Comparison of ENCODE assay signal across 10 mouse cellular contexts in the genomic region with DNA sequence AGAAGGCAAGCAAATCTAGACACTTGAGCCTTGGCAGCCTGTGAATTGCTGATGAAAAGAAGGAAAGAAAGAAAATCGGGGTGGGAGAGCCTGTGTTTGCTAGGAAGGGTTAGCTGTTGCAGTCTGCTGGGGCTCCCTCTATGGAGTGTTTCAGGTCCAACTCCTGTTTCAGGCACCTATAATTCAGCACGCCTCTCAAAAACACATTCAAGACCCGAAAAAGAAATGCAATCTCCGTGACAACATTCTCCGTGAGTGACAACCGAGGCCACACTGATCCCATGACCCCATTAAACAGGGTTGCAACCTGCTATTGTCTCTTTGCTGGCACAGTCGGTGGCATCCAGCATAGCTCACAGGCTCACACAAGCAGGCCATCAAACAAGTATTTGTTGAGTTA. TPM values are rescaled to one million over a fixed set of nuclear protein-coding genes. Genes with fewer than 3 reads are reported as not detected.
A peak's percentile ranks its signal among the peaks of the same experiment; 100 is the strongest.
DNase-seq lines count a peak whose midpoint lies in the region; ATAC-seq and TF ChIP-seq lines count a peak whose summit lies in the region.
"Had no signal": no experiment of that assay in that cellular context is flagged by ENCODE, and none has a peak within 500 bp of the region (broad histone marks: within the 10 kb centered on the region; RNA-seq: fewer than 3 reads in every experiment).

No protein-coding gene starts in this region.

- H3K27me3 ChIP-seq in liver, embryonic 15.5 days, result peaks cover 57% of the 10 kb centered on the region
- H3K27me3 ChIP-seq in neural tube, embryonic 15.5 days (replicated peaks), result no peaks in the 10 kb centered on the region

- TF ChIP-seq CTCF in layer of hippocampus, adult 2 months (conservative IDR thresholded peaks at IDR 0.05), result peak; percentile 66

- 0 out of 2 replicates have a peak, but pooled peaks cover 4% of the 10 kb centered on the region for H3K36me3 ChIP-seq in liver, embryonic 15.5 days (replicated peaks)
- no peaks in the 10 kb centered on the region for H3K36me3 ChIP-seq in neural tube, embryonic 15.5 days
- H3K36me3 ChIP-seq: embryonic facial prominence, embryonic 13.5 days had no signal

- DNase-seq in layer of hippocampus, adult 2 months (ENCODE audit: low spot score in 2 of 2), result no peak
- no peak for DNase-seq in layer of hippocampus, adult 9-11 months
- peak; percentile 35 for DNase-seq in embryo, embryonic 9.5 days (ENCODE audit: extremely low spot score)
- DNase-seq in gastrocnemius, postnatal 14 days, result no peak
- no peak for DNase-seq in left cerebral cortex, postnatal 10 days (ENCODE audit: extremely low spot score in 1 of 2, low spot score in 2 of 2)
- DNase-seq: gastrocnemius, postnatal 10 days had no signal

- peaks cover 80% of the 10 kb centered on the region for H3K4me1 ChIP-seq in liver, embryonic 15.5 days (replicated peaks)
- peaks cover 58% of the 10 kb centered on the region for H3K4me1 ChIP-seq in neural tube, embryonic 15.5 days

- WGBS in liver, embryonic 15.5 days (ENCODE audit: insufficient replicate concordance), result 51% methylated on average over 7 of the region's 7 CpGs
- WGBS in neural tube, embryonic 15.5 days, result 8% methylated on average over 7 of the region's 7 CpGs

- no peak overlapping the region for H3K4me3 ChIP-seq in layer of hippocampus, adult 2 months
- no peak overlapping the region for H3K4me3 ChIP-seq in liver, embryonic 15.5 days (replicated peaks)
- H3K4me3 ChIP-seq in neural tube, embryonic 15.5 days (replicated peaks), result peak overlapping the region; percentile 89
- H3K4me3 ChIP-seq: embryonic facial prominence, embryonic 13.5 days had no signal

- no peak for ATAC-seq in liver, embryonic 15.5 days (ENCODE audit: insufficient read depth)
- ATAC-seq in neural tube, embryonic 15.5 days (ENCODE audit: low FRiP score), result no peak
- no peak for ATAC-seq in erythroid progenitor cell, adult 5-6 weeks (replicated peaks; ENCODE audit: low FRiP score, poor library complexity, severe bottlenecking)

- no peaks in the 10 kb centered on the region for H3K9me3 ChIP-seq in liver, embryonic 15.5 days (replicated peaks)
- H3K9me3 ChIP-seq in neural tube, embryonic 15.5 days (replicated peaks), result no peaks in the 10 kb centered on the region
- H3K9me3 ChIP-seq: embryonic facial prominence, embryonic 13.5 days had no signal

- H3K9ac ChIP-seq in liver, embryonic 15.5 days, result no peak overlapping the region
- peak overlapping the region; percentile 18; the same call in 1 of the 2 replicates for H3K9ac ChIP-seq in neural tube, embryonic 15.5 days (replicated peaks)
- H3K9ac ChIP-seq: embryonic facial prominence, embryonic 13.5 days had no signal

- no peak overlapping the region for H3K27ac ChIP-seq in layer of hippocampus, adult 2 months
- 0 out of 2 replicates have a peak overlapping the region, but pooled peaks have one; percentile 19 for H3K27ac ChIP-seq in liver, embryonic 15.5 days (replicated peaks)
- 0 out of 2 replicates have a peak overlapping the region, but pooled peaks have one; percentile 23 for H3K27ac ChIP-seq in neural tube, embryonic 15.5 days (replicated peaks)
- H3K27ac ChIP-seq: embryonic facial prominence, embryonic 13.5 days had no signal

- H3K4me2 ChIP-seq in liver, embryonic 15.5 days, result no peak overlapping the region; the same call in 1 of the 2 replicates
- peak overlapping the region; percentile 92 for H3K4me2 ChIP-seq in neural tube, embryonic 15.5 days

- intact Hi-C loops in gastrocnemius, postnatal 14 days (cut with DNase I; ENCODE audit: low total_unique reads), result no loop called here
- intact Hi-C loops in left cerebral cortex, postnatal 10 days (cut with DNase I), result loop anchor here (5.0 to 10.0 kb wide), 4 partner anchors 33 to 536 kb away; no protein-coding TSS in a partner anchor

RNA-seq across cellular contexts. Expression of a gene that starts 3.8 kb away (rescaled TPM):
- total RNA-seq in layer of hippocampus, adult 2 months (2021), result 10 to 100 TPM; 32.5 to 33.9 TPM
- 2.1 and 2.2 TPM in 2 replicates for polyA plus RNA-seq in liver, embryonic 15.5 days (2015; fragmentation: Nextera tagmentation; extraction: Ambion mirVana)
- polyA plus RNA-seq in neural tube, embryonic 15.5 days (2015; fragmentation: Nextera tagmentation; extraction: Ambion mirVana), result 7.6 and 9.8 TPM in 2 replicates
- total RNA-seq in gastrocnemius, postnatal 14 days (2021), result 1 to 10 TPM; 1.2 to 2.1 TPM
- total RNA-seq in left cerebral cortex, postnatal 10 days (2021), result 10 to 100 TPM; 45.4 to 46.8 TPM
- total RNA-seq in erythroid progenitor cell, adult 5-6 weeks (2015; ENCODE audit: low replicate concordance), result 18.4 and 29.9 TPM in 2 replicates
- 8.7 and 9.5 TPM in 2 replicates for total RNA-seq in erythroid progenitor cell, adult 5-6 weeks (2017; ENCODE audit: low replicate concordance)
